Mouse (Mus musculus) spleen, adult 2 months (tissue): ENCODE data around the gene Plxnb1. TPM values are rescaled to one million over a fixed set of nuclear protein-coding genes. Genes with fewer than 3 reads are reported as not detected.

Experiments used
- DNase-seq, 2 experiments: peaks; one replicate each; pipeline versions ENCODE4 v3.0.0 to v3.0.0-alpha.2; 2012 to 2021; ENCODE audit warnings: low spot score in 2 of 2, low read depth in 1 of 2
- H3K27ac ChIP-seq: fragments of 200-500 bp; 2 replicates; pipeline ENCODE4 v1.5.1; 2012; ENCODE audit warnings: low read length, inconsistent platforms; ENCODE audit not compliant: insufficient read depth
- H3K27me3 ChIP-seq: fragments of 200-500 bp; 2 replicates; pipeline ENCODE4 v1.6.1; 2012; ENCODE audit warnings: mild to moderate bottlenecking, moderate library complexity, low read length, inconsistent platforms; ENCODE audit not compliant: control insufficient read depth, insufficient read depth
- H3K36me3 ChIP-seq: fragments of 200-500 bp; 2 replicates; pipeline ENCODE4 v1.6.1; 2012; ENCODE audit warnings: mild to moderate bottlenecking, low read length, inconsistent platforms; ENCODE audit not compliant: control insufficient read depth, insufficient read depth
- H3K4me1 ChIP-seq: fragments of 200-500 bp; 2 replicates; pipeline ENCODE4 v1.6.1; 2011; ENCODE audit warnings: inconsistent platforms; ENCODE audit not compliant: control insufficient read depth, insufficient read depth, insufficient read length
- H3K4me3 ChIP-seq: fragments of 200-500 bp; 2 replicates; pipeline ENCODE4 v1.5.1; 2011; ENCODE audit warnings: mild to moderate bottlenecking, inconsistent platforms; ENCODE audit not compliant: insufficient read depth, insufficient read length; ENCODE audit errors: extremely low read depth
- CTCF ChIP-seq: fragments of 200-500 bp; IDR thresholded peaks from 2 replicates; pipeline ENCODE4 v1.5.1; 2011; ENCODE audit warnings: mild to moderate bottlenecking, inconsistent platforms; ENCODE audit not compliant: insufficient read depth, insufficient read length, insufficient replicate concordance; ENCODE audit errors: extremely low read depth
- POLR2A ChIP-seq: fragments of 200-500 bp; IDR thresholded peaks from 2 replicates; pipeline ENCODE4 v1.6.1; 2011; ENCODE audit warnings: low read depth, low read length, inconsistent platforms
- WGBS: fragments of 180-500 bp; shearing (Covaris S2); methylation state at CpG from one replicate; pipeline ENCODE4 v1.1.7; 2018; 5-methylcytosine and 5-hydroxymethylcytosine counted together
- polyA plus RNA-seq: library from polyadenylated mRNA; depleted of rRNA; stranded (reverse); fragments of >200 nt; gene quantifications from 2 replicates; pipeline ENCODE4 v1.2.3, GENCODE M21; 2012

Gene Plxnb1
- polyA plus RNA-seq, 1 experiment, result 10.4 TPM

- Histone ChIP-seq H3K4me3 (no peak overlapping the region), H3K36me3 (peaks cover 33% of the 10 kb centered on the region), H3K27ac (no peak overlapping the region), H3K4me1 (peaks cover 24% of the 10 kb centered on the region; the same call in 1 of the 2 replicates), H3K27me3 (no peaks in the 10 kb centered on the region)
- 88% methylated on average over 5 of the region's 5 CpGs for WGBS
- no peak for TF ChIP-seq CTCF
- TF ChIP-seq POLR2A, result no peak
- no peak for DNase-seq
Observed at GRCm38 (mm10) chr9:109060898-109061295, 34.3 kb upstream of the Plxnb1 start.

- Histone ChIP-seq H3K27me3 (no peaks in the 10 kb centered on the region), H3K36me3 (peaks cover 31% of the 10 kb centered on the region), H3K4me3 (no peak overlapping the region), H3K27ac (no peak overlapping the region), H3K4me1 (peaks cover 2% of the 10 kb centered on the region; the same call in 1 of the 2 replicates)
- no peak for DNase-seq
- 96% methylated on average over 3 of the region's 3 CpGs for WGBS
- TF ChIP-seq POLR2A, result no peak
Observed at GRCm38 (mm10) chr9:109068095-109068735, 27.0 kb upstream of the Plxnb1 start.

GRCm38 (mm10) chr9:109073661-109074573, 21.3 kb upstream of the Plxnb1 start, which contains the start of gene Atrip:
Gene Atrip (minus strand): TSS chr9:109074124.
- H3K4me3 ChIP-seq, result peak within 1 kb of the TSS; percentile 90
- H3K27ac ChIP-seq, result peak within 1 kb of the TSS; percentile 75
- no peaks in the 10 kb centered on the region for H3K27me3 ChIP-seq
- H3K36me3 ChIP-seq, result peaks cover 8% of the 10 kb centered on the region; the same call in 1 of the 2 replicates
- under 1% methylated on average over 57 of the region's 57 CpGs for WGBS
- TF ChIP-seq POLR2A (peak; percentile 27; the same call in 1 of the 2 replicates), CTCF (no peak)
- peaks cover 9% of the 10 kb centered on the region; the same call in 1 of the 2 replicates for H3K4me1 ChIP-seq
- peak; percentile 57 to 90 for DNase-seq

GRCm38 (mm10) chr9:109080516-109080915, 14.7 kb upstream of the Plxnb1 start:
- WGBS, result 92% methylated on average over 3 of the region's 3 CpGs
- H3K4me3 ChIP-seq, result no peak overlapping the region
- H3K27me3 ChIP-seq, result no peaks in the 10 kb centered on the region

GRCm38 (mm10) chr9:109081749-109082123, 13.5 kb upstream of the Plxnb1 start:
- no peak for TF ChIP-seq POLR2A
- TF ChIP-seq CTCF, result no peak
- 2% methylated on average over 11 of the region's 11 CpGs for WGBS
- no peak overlapping the region for H3K27ac ChIP-seq
- H3K27me3 ChIP-seq, result no peaks in the 10 kb centered on the region
- H3K36me3 ChIP-seq, result peaks cover 4% of the 10 kb centered on the region; the same call in 1 of the 2 replicates
- DNase-seq, result no peak
- peak overlapping the region; percentile 66 for H3K4me3 ChIP-seq
- peaks cover 4% of the 10 kb centered on the region; the same call in 1 of the 2 replicates for H3K4me1 ChIP-seq

More at GRCm38 (mm10) chr9:109080516-109080915, 14.7 kb upstream of the Plxnb1 start:
- TF ChIP-seq POLR2A, result no peak
- TF ChIP-seq CTCF, result no peak
- Histone ChIP-seq H3K27ac (no peak overlapping the region), H3K36me3 (peaks cover 4% of the 10 kb centered on the region; the same call in 1 of the 2 replicates), H3K4me1 (peaks cover 4% of the 10 kb centered on the region; the same call in 1 of the 2 replicates)
- DNase-seq, result no peak

- Histone ChIP-seq H3K27me3 (no peaks in the 10 kb centered on the region), H3K4me1 (peaks cover 4% of the 10 kb centered on the region; the same call in 1 of the 2 replicates), H3K4me3 (peak within 1 kb of the TSS; percentile 66), H3K36me3 (peaks cover 4% of the 10 kb centered on the region; the same call in 1 of the 2 replicates), H3K27ac (peak within 1 kb of the TSS; percentile 63)
- DNase-seq, result peak; percentile 68 to 85
- TF ChIP-seq POLR2A, result peak; percentile 60
- no peak for TF ChIP-seq CTCF
- WGBS, result under 1% methylated on average over 37 of the region's 37 CpGs
Observed at GRCm38 (mm10) chr9:109082124-109082800, 12.9 kb upstream of the Plxnb1 start, which contains the start of the genes Ccdc51 and Tma7. Gene Ccdc51 (plus strand): TSS chr9:109082493. Gene Tma7 (minus strand): TSS chr9:109082587.
